Mouse (Mus musculus) kidney, embryonic 15.5 days (tissue): Measurements from ENCODE around the gene Zfp277. TPM values are rescaled to one million over a fixed set of nuclear protein-coding genes. Genes with fewer than 3 reads are reported as not detected.

ENCODE experiments used
- ATAC-seq: fragments of 200-750 bp; cut with Nextera tagmentation; replicated peaks from 2 replicates; pipeline ENCODE4 v1.8.0; 2017; ENCODE audit warnings: moderate TSS enrichment; ENCODE audit not compliant: low FRiP score
- H3K27ac ChIP-seq: fragments of 300-500 bp; sonication (generic); 2 replicates; pipeline ENCODE4 v1.5.1; 2015; ENCODE audit warnings: mild to moderate bottlenecking, inconsistent platforms
- H3K27me3 ChIP-seq: fragments of 300-500 bp; sonication (generic); 2 replicates; pipeline ENCODE4 v1.6.1; 2015; ENCODE audit warnings: inconsistent platforms
- H3K36me3 ChIP-seq: fragments of 300-500 bp; sonication (generic); 2 replicates; pipeline ENCODE4 v1.6.1; 2015; ENCODE audit warnings: inconsistent platforms
- H3K4me1 ChIP-seq: fragments of 300-500 bp; sonication (generic); 2 replicates; pipeline ENCODE4 v1.6.1; 2015; ENCODE audit warnings: inconsistent platforms
- H3K4me2 ChIP-seq: fragments of 300-500 bp; sonication (generic); 2 replicates; pipeline ENCODE4 v1.6.1; 2015; ENCODE audit warnings: moderate library complexity, mild to moderate bottlenecking, inconsistent platforms
- H3K4me3 ChIP-seq: fragments of 300-500 bp; sonication (generic); replicated peaks from 2 replicates; pipeline ENCODE4 v1.5.1; 2015; ENCODE audit warnings: mild to moderate bottlenecking, inconsistent platforms
- H3K9ac ChIP-seq: fragments of 300-500 bp; sonication (generic); 2 replicates; pipeline ENCODE4 v1.6.1; 2015; ENCODE audit warnings: mild to moderate bottlenecking, inconsistent platforms
- H3K9me3 ChIP-seq: fragments of 300-500 bp; sonication (generic); replicated peaks from 2 replicates; pipeline ENCODE4 v1.6.1; 2016; ENCODE audit warnings: inconsistent platforms
- WGBS: fragments of 180-500 bp; shearing (Covaris S2); methylation state at CpG from one replicate; pipeline ENCODE4 v1.1.7; 2015; ENCODE audit warnings: mixed read lengths; 5-methylcytosine and 5-hydroxymethylcytosine counted together
- polyA plus RNA-seq: library from polyadenylated mRNA; unstranded; fragments of >200 nt; fragmentation: Nextera tagmentation; extraction: Ambion mirVana; gene quantifications from 2 replicates; pipeline ENCODE4 v1.2.1, GENCODE M21; 2015

Zfp277 gene
- polyA plus RNA-seq, 1 experiment from 2014 or later, result 38.6 TPM

GRCm38 (mm10) chr12:40429976-40430375, 15.7 kb downstream of the Zfp277 start:
- peaks cover 20% of the 10 kb centered on the region for H3K4me1 ChIP-seq
- H3K9me3 ChIP-seq, result no peaks in the 10 kb centered on the region
- H3K4me3 ChIP-seq, result no peak overlapping the region
- 44% methylated on average over 3 of the region's 3 CpGs for WGBS
- peak; percentile 53; the same call in 1 of the 2 replicates for ATAC-seq
- no peaks in the 10 kb centered on the region for H3K27me3 ChIP-seq
- no peak overlapping the region for H3K9ac ChIP-seq
- H3K27ac ChIP-seq, result peak overlapping the region; percentile 67
- no peak overlapping the region for H3K4me2 ChIP-seq
- H3K36me3 ChIP-seq, result no peaks in the 10 kb centered on the region

- Histone ChIP-seq H3K27ac (no peak overlapping the region), H3K9ac (no peak overlapping the region), H3K4me1 (peaks cover 20% of the 10 kb centered on the region), H3K4me3 (no peak overlapping the region), H3K27me3 (no peaks in the 10 kb centered on the region), H3K36me3 (no peaks in the 10 kb centered on the region), H3K4me2 (no peak overlapping the region), H3K9me3 (no peaks in the 10 kb centered on the region)
- 0 out of 2 replicates have a peak, but pooled peaks have one; percentile 35 for ATAC-seq
- 71% methylated on average over 10 of the region's 10 CpGs for WGBS
Measured at GRCm38 (mm10) chr12:40427606-40428005, 18.1 kb downstream of the Zfp277 start.

GRCm38 (mm10) chr12:40424991-40425390, 20.7 kb downstream of the Zfp277 start:
- Histone ChIP-seq H3K27me3 (no peaks in the 10 kb centered on the region), H3K4me1 (peaks cover 2% of the 10 kb centered on the region; the same call in 1 of the 2 replicates), H3K4me3 (no peak overlapping the region), H3K9ac (no peak overlapping the region), H3K9me3 (no peaks in the 10 kb centered on the region), H3K4me2 (no peak overlapping the region), H3K27ac (no peak overlapping the region), H3K36me3 (no peaks in the 10 kb centered on the region)
- ATAC-seq, result no peak
- WGBS, result 93% methylated on average over 1 of the region's 1 CpGs

- H3K4me3 ChIP-seq, result no peak overlapping the region
- H3K4me1 ChIP-seq, result no peaks in the 10 kb centered on the region
- no peak overlapping the region for H3K9ac ChIP-seq
- H3K36me3 ChIP-seq, result 0 out of 2 replicates have a peak, but pooled peaks cover under 1% of the 10 kb centered on the region
- H3K4me2 ChIP-seq, result no peak overlapping the region
- H3K9me3 ChIP-seq, result no peaks in the 10 kb centered on the region
- no peak overlapping the region for H3K27ac ChIP-seq
- no peaks in the 10 kb centered on the region for H3K27me3 ChIP-seq
- no peak for ATAC-seq
- 86% methylated on average over 4 of the region's 4 CpGs for WGBS
Measured at GRCm38 (mm10) chr12:40417257-40417656, 28.4 kb downstream of the Zfp277 start.

GRCm38 (mm10) chr12:40415312-40415925, 30.3 kb downstream of the Zfp277 start:
- no peaks in the 10 kb centered on the region for H3K9me3 ChIP-seq
- ATAC-seq, result no peak
- no peak overlapping the region for H3K4me3 ChIP-seq
- peaks cover 5% of the 10 kb centered on the region; the same call in 1 of the 2 replicates for H3K36me3 ChIP-seq
- 77% methylated on average over 8 of the region's 8 CpGs for WGBS
- no peaks in the 10 kb centered on the region for H3K4me1 ChIP-seq
- no peak overlapping the region for H3K27ac ChIP-seq
- no peaks in the 10 kb centered on the region for H3K27me3 ChIP-seq
- no peak overlapping the region for H3K9ac ChIP-seq
- H3K4me2 ChIP-seq, result no peak overlapping the region

GRCm38 (mm10) chr12:40414682-40415311, 30.9 kb downstream of the Zfp277 start:
- ATAC-seq, result no peak
- H3K27me3 ChIP-seq, result no peaks in the 10 kb centered on the region
- no peak overlapping the region for H3K4me2 ChIP-seq
- H3K9me3 ChIP-seq, result 0 out of 2 replicates have a peak, but pooled peaks cover 1% of the 10 kb centered on the region
- H3K9ac ChIP-seq, result no peak overlapping the region
- 79% methylated on average over 5 of the region's 5 CpGs for WGBS
- peaks cover 7% of the 10 kb centered on the region for H3K36me3 ChIP-seq
- H3K4me1 ChIP-seq, result no peaks in the 10 kb centered on the region
- H3K4me3 ChIP-seq, result no peak overlapping the region
- no peak overlapping the region for H3K27ac ChIP-seq

- no peaks in the 10 kb centered on the region for H3K9me3 ChIP-seq
- H3K36me3 ChIP-seq, result peaks cover 2% of the 10 kb centered on the region; the same call in 1 of the 2 replicates
- no peak overlapping the region for H3K27ac ChIP-seq
- H3K9ac ChIP-seq, result no peak overlapping the region
- H3K4me1 ChIP-seq, result no peaks in the 10 kb centered on the region
- H3K4me3 ChIP-seq, result no peak overlapping the region
- WGBS, result 94% methylated on average over 10 of the region's 10 CpGs
- no peaks in the 10 kb centered on the region for H3K27me3 ChIP-seq
- no peak overlapping the region for H3K4me2 ChIP-seq
- no peak for ATAC-seq
Measured at GRCm38 (mm10) chr12:40399812-40400211, 45.9 kb downstream of the Zfp277 start.

- no peak for ATAC-seq
- no peak overlapping the region for H3K4me3 ChIP-seq
- H3K9me3 ChIP-seq, result no peaks in the 10 kb centered on the region
- no peak overlapping the region for H3K27ac ChIP-seq
- H3K27me3 ChIP-seq, result no peaks in the 10 kb centered on the region
- no peak overlapping the region for H3K4me2 ChIP-seq
- H3K36me3 ChIP-seq, result peaks cover 2% of the 10 kb centered on the region; the same call in 1 of the 2 replicates
- H3K9ac ChIP-seq, result no peak overlapping the region
- 88% methylated on average over 2 of the region's 2 CpGs for WGBS
- no peaks in the 10 kb centered on the region for H3K4me1 ChIP-seq
Measured at GRCm38 (mm10) chr12:40399386-40399785, 46.3 kb downstream of the Zfp277 start.

- Histone ChIP-seq H3K27ac (no peak overlapping the region), H3K4me2 (no peak overlapping the region), H3K4me3 (no peak overlapping the region), H3K4me1 (no peaks in the 10 kb centered on the region), H3K9me3 (no peaks in the 10 kb centered on the region), H3K27me3 (no peaks in the 10 kb centered on the region), H3K36me3 (peaks cover 2% of the 10 kb centered on the region; the same call in 1 of the 2 replicates), H3K9ac (no peak overlapping the region)
- 92% methylated on average over 2 of the region's 2 CpGs for WGBS
- ATAC-seq, result no peak
Measured at GRCm38 (mm10) chr12:40398916-40399315, 46.8 kb downstream of the Zfp277 start.

- H3K9me3 ChIP-seq, result no peaks in the 10 kb centered on the region
- no peaks in the 10 kb centered on the region for H3K27me3 ChIP-seq
- peak; percentile 49 for ATAC-seq
- WGBS, result 34% methylated on average over 3 of the region's 3 CpGs
- H3K36me3 ChIP-seq, result peaks cover 2% of the 10 kb centered on the region; the same call in 1 of the 2 replicates
- H3K4me1 ChIP-seq, result peaks cover 7% of the 10 kb centered on the region; the same call in 1 of the 2 replicates
- no peak overlapping the region for H3K4me2 ChIP-seq
- H3K9ac ChIP-seq, result no peak overlapping the region
- no peak overlapping the region for H3K4me3 ChIP-seq
- 0 out of 2 replicates have a peak overlapping the region, but pooled peaks have one; percentile 37 for H3K27ac ChIP-seq
Measured at GRCm38 (mm10) chr12:40392869-40393268, 52.8 kb downstream of the Zfp277 start.

GRCm38 (mm10) chr12:40391262-40391661, 54.4 kb downstream of the Zfp277 start:
- Histone ChIP-seq H3K27ac (no peak overlapping the region), H3K4me3 (no peak overlapping the region), H3K27me3 (no peaks in the 10 kb centered on the region), H3K9ac (no peak overlapping the region), H3K4me1 (peaks cover 7% of the 10 kb centered on the region; the same call in 1 of the 2 replicates), H3K36me3 (no peaks in the 10 kb centered on the region), H3K9me3 (no peaks in the 10 kb centered on the region), H3K4me2 (no peak overlapping the region)
- WGBS, result 90% methylated on average over 1 of the region's 1 CpGs
- no peak for ATAC-seq

GRCm38 (mm10) chr12:40387786-40388185, 57.9 kb downstream of the Zfp277 start:
- H3K36me3 ChIP-seq, result no peaks in the 10 kb centered on the region
- no peaks in the 10 kb centered on the region for H3K27me3 ChIP-seq
- 62% methylated on average over 5 of the region's 5 CpGs for WGBS
- no peak for ATAC-seq
- H3K27ac ChIP-seq, result no peak overlapping the region
- H3K4me3 ChIP-seq, result no peak overlapping the region
- H3K9me3 ChIP-seq, result no peaks in the 10 kb centered on the region
- peaks cover 3% of the 10 kb centered on the region; the same call in 1 of the 2 replicates for H3K4me1 ChIP-seq
- H3K9ac ChIP-seq, result no peak overlapping the region
- H3K4me2 ChIP-seq, result no peak overlapping the region
